Mouse (Mus musculus) embryonic facial prominence, embryonic 12.5 days (tissue): ENCODE data around the gene Osgep. TPM values are rescaled to one million over a fixed set of nuclear protein-coding genes. Genes with fewer than 3 reads are reported as not detected.
A peak's percentile ranks its signal among the peaks of the same experiment; 100 is the strongest.
"Not testable (repeated sequence)": the region's sequence is repeated elsewhere in the genome, so short reads cannot be mapped to it uniquely, and the experiment has no call there.

ENCODE experiments used
- ATAC-seq: fragments of 200-750 bp; cut with Nextera tagmentation; 2 replicates; pipeline ENCODE4 v1.8.0; 2017; ENCODE audit not compliant: insufficient number of reproducible peaks, insufficient read depth, low FRiP score, low TSS enrichment
- H3K27ac ChIP-seq: fragments of 300-500 bp; sonication (generic); 2 replicates; pipeline ENCODE4 v1.5.1; 2016; ENCODE audit warnings: mild to moderate bottlenecking
- H3K27me3 ChIP-seq: fragments of 300-500 bp; sonication (generic); 2 replicates; pipeline ENCODE4 v1.6.1; 2016; ENCODE audit warnings: mild to moderate bottlenecking, moderate library complexity
- H3K36me3 ChIP-seq: fragments of 300-500 bp; sonication (generic); 2 replicates; pipeline ENCODE4 v1.6.1; 2016; ENCODE audit warnings: mild to moderate bottlenecking
- H3K4me1 ChIP-seq: fragments of 300-500 bp; sonication (generic); 2 replicates; pipeline ENCODE4 v1.6.1; 2016
- H3K4me2 ChIP-seq: fragments of 300-500 bp; sonication (generic); replicated peaks from 2 replicates; pipeline ENCODE4 v1.6.1; 2016; ENCODE audit warnings: mild to moderate bottlenecking, moderate library complexity
- H3K4me3 ChIP-seq: fragments of 300-500 bp; sonication (generic); 2 replicates; pipeline ENCODE4 v1.5.1; 2016; ENCODE audit warnings: mild to moderate bottlenecking
- H3K9ac ChIP-seq: fragments of 300-500 bp; sonication (generic); 2 replicates; pipeline ENCODE4 v1.6.1; 2016; ENCODE audit warnings: mild to moderate bottlenecking, moderate library complexity
- H3K9me3 ChIP-seq: fragments of 300-500 bp; sonication (generic); 2 replicates; pipeline ENCODE4 v1.6.1; 2016; ENCODE audit warnings: mild to moderate bottlenecking, moderate library complexity
- WGBS: fragments of 180-500 bp; shearing (Covaris S2); methylation state at CpG from one replicate; pipeline ENCODE4 v1.1.7; 2016; 5-methylcytosine and 5-hydroxymethylcytosine counted together
- polyA plus RNA-seq: library from polyadenylated mRNA; unstranded; fragments of >200 nt; fragmentation: Nextera tagmentation; extraction: Ambion mirVana; gene quantifications from 2 replicates; pipeline ENCODE4 v1.2.1, GENCODE M21; 2016

Gene Osgep
- polyA plus RNA-seq, result 162 and 166 TPM in 2 replicates

DNA sequence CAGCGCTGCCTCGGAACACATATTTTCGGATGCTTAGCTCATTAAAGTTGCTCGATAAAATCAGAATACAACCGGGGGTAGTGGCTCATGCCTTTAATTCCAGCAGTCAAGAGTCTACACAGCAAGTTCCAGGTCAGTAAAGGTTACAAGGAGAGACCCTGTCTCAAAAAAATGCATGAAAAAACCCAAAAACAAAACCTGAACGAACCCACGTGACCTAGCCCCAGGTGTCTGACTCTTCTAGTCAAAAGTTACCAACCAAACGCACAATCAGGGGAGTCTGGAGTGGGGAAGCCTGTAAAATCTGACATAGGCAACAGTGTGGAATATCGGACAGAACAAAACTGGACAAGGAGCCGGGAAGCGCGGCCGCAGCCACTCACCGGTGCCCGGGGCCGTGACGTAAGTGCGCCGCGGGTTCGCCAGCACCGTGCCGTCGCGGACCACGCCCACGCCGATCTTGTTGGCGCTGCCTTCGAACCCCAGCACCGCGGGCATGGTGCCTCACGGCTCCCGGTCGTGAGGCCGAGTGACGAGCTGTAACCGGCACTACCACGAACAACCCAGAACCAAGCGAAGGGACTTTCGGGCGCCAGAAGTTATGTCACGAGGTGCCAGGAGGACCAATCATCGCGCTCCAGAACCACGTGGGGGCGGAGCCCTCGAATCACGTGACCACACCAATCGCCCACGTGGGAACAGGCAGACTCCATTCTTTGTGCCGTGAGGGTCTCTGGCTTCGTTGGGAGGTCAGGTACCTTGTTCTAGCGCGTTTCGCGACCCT is at the start of gene Osgep, which contains the start of gene Apex1:
Osgep (minus strand) TSS at position 613 of the 784 bp plus-strand sequence.
Apex1 (plus strand) TSS at position 688 of the 784 bp plus-strand sequence.
- Histone ChIP-seq H3K36me3 (peaks cover 30% of the 10 kb centered on the region), H3K4me2 (peak within 1 kb of the TSS; percentile 70), H3K4me1 (peaks cover 18% of the 10 kb centered on the region), H3K9me3 (no peaks in the 10 kb centered on the region), H3K9ac (peak within 1 kb of the TSS; percentile 71), H3K4me3 (peak within 1 kb of the TSS; percentile 74), H3K27me3 (no peaks in the 10 kb centered on the region), H3K27ac (peak within 1 kb of the TSS; percentile 91)
- WGBS, result under 1% methylated on average over 57 of the region's 57 CpGs
- ATAC-seq, result peak; percentile 93

DNA sequence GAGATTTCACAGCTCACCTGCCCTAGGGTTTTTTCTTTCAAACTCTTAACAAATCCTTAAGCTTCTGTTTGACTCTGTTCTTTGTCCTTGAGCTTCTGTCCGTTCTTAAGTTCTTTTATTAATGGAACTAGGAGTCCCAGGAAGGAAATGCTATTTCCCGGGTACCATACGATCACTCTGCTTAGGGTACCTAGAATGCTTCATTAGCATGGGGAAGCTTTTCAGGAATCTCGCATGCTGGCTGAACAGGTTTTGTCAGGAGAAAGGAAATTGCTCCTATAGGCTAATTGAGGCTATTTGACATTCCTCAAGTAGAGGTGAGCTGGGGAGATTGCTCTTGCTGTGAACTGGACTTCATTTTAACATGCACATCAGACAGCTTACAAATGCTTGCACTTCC is 49.0 kb upstream of the Osgep start:
- Histone ChIP-seq H3K4me2 (no peak overlapping the region), H3K36me3 (no peaks in the 10 kb centered on the region), H3K27me3 (no peaks in the 10 kb centered on the region), H3K9ac (no peak overlapping the region), H3K4me1 (peaks cover 8% of the 10 kb centered on the region; the same call in 1 of the 2 replicates), H3K27ac (no peak overlapping the region), H3K4me3 (no peak overlapping the region), H3K9me3 (no peaks in the 10 kb centered on the region)
- 33% methylated on average over 4 of the region's 4 CpGs for WGBS
- no peak for ATAC-seq

DNA sequence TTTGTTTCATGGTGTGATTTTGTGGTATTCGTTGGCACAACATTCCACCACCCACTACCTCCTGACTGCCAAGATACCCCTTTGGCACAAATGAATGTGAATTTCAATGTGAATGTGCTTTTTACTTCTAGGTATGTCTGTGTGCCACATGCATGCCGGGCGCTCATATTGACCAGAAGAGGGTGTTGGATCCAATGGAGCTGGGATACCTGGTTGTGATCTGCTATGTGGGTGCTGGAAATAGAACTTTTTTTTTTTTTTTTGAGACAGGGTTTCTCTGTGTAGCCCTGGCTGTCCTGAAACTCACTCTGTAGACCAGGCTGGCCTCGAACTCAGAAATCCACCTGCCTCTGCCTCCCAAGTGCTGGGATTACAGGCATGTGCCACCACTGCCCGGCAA is 48.4 kb upstream of the Osgep start:
- WGBS, result 85% methylated on average over 5 of the region's 5 CpGs
- not testable (repeated sequence) for H3K9ac ChIP-seq, H3K4me2 ChIP-seq, H3K9me3 ChIP-seq, H3K27ac ChIP-seq, H3K36me3 ChIP-seq, H3K4me3 ChIP-seq, H3K27me3 ChIP-seq, ATAC-seq, H3K4me1 ChIP-seq

DNA sequence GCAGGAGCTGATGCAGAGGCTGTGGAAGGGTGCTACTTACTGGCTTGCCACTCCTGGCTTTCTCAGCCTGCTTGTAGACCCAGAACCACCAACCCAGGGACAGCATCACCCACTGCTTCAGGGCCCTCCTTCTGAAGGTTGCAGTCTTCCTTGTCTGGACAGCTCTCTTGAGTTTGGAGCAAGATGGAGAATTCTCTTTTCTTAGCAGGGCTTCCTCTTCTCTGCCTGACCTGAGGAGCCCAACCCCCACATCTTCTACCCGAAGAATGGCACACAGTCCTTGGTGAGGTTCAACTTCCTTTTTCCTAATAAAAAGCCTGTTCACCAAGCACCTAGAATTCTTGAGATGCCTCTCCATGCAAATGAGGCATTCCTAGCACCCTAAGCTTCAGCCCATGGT is 46.1 kb upstream of the Osgep start:
- no peak overlapping the region for H3K4me3 ChIP-seq
- no peaks in the 10 kb centered on the region for H3K27me3 ChIP-seq
- H3K27ac ChIP-seq, result no peak overlapping the region
- WGBS, result 50% methylated on average over 1 of the region's 1 CpGs
- ATAC-seq, result no peak
- H3K4me1 ChIP-seq, result no peaks in the 10 kb centered on the region
- no peak overlapping the region for H3K9ac ChIP-seq
- no peaks in the 10 kb centered on the region for H3K36me3 ChIP-seq
- H3K4me2 ChIP-seq, result no peak overlapping the region
- H3K9me3 ChIP-seq, result no peaks in the 10 kb centered on the region

DNA sequence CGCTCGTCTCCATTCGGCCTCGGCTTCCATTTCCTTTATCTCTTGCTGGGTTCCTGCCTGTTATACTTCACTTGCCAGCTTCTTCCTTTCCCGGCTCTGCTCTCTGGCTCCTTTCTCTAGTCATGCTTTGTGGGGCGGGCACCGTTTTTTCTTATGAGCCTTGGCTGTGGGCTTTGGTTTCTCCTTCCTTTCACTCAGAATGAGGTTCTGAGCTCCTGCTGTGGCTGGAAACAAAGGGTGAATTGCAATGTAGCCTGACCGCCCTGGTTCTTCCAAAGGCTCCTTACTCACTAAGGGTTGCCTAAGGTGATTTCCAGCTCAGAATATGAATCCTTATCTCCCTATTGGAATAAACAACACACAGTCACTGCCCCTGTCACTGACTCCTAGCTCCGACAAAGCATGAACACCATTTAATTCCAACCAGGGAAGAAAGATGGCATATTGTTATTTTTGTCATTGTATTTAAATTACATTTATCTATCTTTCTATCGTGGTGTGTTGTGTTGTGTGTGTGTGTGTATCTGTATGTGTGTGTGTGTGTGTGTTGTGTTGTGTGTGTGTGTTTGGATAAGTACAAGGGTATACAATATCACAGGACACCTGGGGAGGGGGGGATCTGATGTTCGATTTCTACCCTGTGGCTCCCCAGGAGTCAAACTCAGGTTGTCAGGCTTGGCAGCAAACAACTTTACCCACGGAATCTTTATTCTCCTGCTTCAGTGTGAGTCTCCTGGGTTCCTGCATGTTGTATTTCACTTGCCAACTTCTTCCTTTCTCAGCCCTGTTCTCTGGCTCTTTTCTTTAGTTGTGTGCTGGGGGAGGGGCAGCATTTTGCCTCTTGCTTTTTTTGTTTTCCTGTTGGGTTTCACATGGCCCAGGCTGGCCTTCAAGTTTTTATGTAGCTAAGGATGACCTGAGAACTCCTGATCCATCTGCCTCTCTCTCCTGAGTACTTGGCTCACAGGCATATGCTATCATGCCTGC is 45.2 kb upstream of the Osgep start:
- no peak overlapping the region for H3K27ac ChIP-seq
- no peak overlapping the region for H3K4me2 ChIP-seq
- H3K9me3 ChIP-seq, result no peaks in the 10 kb centered on the region
- ATAC-seq, result no peak
- WGBS, result 24% methylated on average over 12 of the region's 12 CpGs
- no peaks in the 10 kb centered on the region for H3K36me3 ChIP-seq
- H3K4me3 ChIP-seq, result no peak overlapping the region
- no peaks in the 10 kb centered on the region for H3K27me3 ChIP-seq
- H3K9ac ChIP-seq, result no peak overlapping the region
- H3K4me1 ChIP-seq, result no peaks in the 10 kb centered on the region

DNA sequence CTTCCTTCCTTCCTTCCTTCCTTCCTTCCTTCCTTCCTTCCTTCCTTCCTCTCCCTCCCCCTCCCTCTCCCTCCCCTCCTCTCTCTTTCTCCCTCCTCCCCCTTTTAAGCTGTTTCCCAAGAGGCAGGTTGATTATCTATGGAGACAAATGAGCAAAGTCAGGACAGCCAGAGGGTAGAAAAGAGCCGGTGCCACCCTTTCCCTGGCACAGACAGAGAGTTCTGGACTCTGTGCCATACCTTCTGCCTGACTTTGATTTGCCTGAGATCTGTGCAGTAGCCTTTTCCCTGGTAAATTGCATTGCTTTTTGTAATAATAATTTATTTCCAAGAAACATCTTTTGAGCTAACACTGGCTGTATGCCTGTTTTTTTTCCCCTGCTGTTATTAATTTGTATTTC is 44.3 kb upstream of the Osgep start:
- Histone ChIP-seq H3K4me1 (no peaks in the 10 kb centered on the region), H3K4me3 (no peak overlapping the region), H3K9me3 (no peaks in the 10 kb centered on the region), H3K9ac (no peak overlapping the region), H3K27ac (no peak overlapping the region), H3K27me3 (no peaks in the 10 kb centered on the region), H3K36me3 (no peaks in the 10 kb centered on the region), H3K4me2 (no peak overlapping the region)
- ATAC-seq, result no peak
- WGBS, result 27% methylated on average over 1 of the region's 1 CpGs

DNA sequence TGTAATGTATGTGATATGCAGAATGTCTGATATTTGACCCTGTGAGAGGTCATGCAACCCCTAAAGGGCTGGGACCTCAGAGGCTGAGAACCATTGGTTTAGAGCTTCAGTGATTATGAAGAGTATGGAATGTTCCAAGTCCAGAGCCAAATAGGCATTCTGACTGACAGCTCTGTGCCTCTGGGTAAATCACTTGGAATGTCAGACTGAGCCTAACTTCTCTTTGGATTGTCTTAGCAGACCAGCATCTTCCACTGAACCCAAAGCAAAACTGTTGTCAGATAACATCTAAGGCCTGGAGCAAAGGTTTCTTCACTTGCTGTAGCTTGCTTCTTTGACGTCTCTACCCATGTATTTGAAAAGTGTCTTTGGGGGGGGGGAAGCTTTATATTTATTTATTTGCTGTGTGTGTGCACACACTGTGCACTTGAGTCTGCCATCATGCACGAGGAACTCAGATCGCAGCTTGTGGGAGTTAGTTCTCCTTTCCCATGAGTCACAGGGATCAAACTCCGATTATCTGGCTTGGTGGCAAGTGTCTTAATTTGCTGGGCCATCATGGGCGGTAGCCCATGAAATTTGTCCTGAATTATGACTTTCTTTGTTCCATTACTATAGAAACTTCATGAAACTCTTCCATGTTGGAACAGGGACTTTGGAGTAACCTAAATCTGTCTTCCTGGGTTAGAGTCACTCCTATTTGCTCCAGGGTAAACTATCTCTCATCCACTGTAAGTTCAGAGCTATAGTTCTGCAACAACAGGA is 43.7 kb upstream of the Osgep start:
- Histone ChIP-seq H3K4me3 (no peak overlapping the region), H3K36me3 (no peaks in the 10 kb centered on the region), H3K4me1 (no peaks in the 10 kb centered on the region), H3K9me3 (no peaks in the 10 kb centered on the region), H3K4me2 (no peak overlapping the region), H3K9ac (no peak overlapping the region), H3K27ac (no peak overlapping the region), H3K27me3 (no peaks in the 10 kb centered on the region)
- 72% methylated on average over 5 of the region's 5 CpGs for WGBS
- ATAC-seq, result no peak

DNA sequence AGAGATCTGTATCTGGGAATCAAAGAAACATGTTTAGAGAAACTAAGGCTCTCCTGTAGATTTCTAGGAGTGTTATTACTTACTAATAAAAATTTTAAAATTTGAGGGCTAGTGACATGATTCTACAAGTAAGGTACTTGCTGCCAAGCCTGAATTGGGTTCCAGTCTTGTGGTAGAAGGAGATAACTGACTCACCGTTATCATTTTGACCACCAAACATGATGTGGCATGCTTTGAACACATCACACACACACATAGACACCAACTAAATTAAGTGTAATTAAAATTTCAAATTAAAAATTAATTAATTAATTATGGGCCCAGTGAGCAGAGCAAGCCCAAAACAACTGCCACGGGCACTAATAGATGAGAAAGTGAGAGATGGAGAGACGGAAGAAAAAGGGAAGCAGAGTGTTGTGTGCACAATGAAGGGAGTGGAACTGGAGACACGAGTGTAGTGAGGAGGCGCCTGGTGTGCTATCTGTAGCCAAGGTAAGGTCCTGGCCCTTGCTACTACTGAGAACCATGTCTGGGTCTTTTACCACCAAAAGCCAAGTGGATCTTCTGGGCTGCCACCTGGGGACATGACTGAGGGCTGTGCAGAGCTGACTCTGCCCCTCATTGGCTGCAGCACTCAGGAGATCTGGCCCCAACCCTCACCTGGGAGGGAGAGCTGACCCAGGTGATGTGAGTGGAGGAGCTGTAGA is 33.7 kb upstream of the Osgep start:
- H3K9me3 ChIP-seq, H3K27me3 ChIP-seq, H3K27ac ChIP-seq, H3K4me1 ChIP-seq, H3K4me3 ChIP-seq, H3K36me3 ChIP-seq, ATAC-seq, H3K4me2 ChIP-seq, H3K9ac ChIP-seq: not testable (repeated sequence)
- WGBS, result 87% methylated on average over 5 of the region's 5 CpGs

DNA sequence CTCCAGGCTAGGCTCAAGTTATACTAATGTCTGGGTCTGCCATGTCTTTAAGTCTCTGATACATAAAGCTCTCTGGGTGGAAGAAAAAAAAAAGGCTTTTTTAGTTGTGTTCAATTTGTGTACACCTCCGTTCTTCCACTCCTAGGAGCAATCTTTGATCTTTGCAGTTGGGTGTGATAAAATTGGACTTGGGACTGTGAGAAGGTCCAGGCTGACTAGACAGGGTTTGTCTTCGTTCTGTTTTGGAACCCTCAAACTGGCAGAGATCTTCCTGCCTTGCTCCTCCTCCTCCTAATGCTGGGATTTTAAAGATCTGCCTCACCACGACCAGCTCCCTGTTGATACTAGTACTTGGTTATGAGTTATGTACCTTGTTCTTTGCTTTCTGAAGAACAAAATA is 32.5 kb upstream of the Osgep start:
- H3K4me1 ChIP-seq, H3K27ac ChIP-seq, H3K9me3 ChIP-seq, H3K9ac ChIP-seq, H3K36me3 ChIP-seq, H3K27me3 ChIP-seq, H3K4me2 ChIP-seq, H3K4me3 ChIP-seq, ATAC-seq: not testable (repeated sequence)
- WGBS, result 69% methylated on average over 3 of the region's 3 CpGs

DNA sequence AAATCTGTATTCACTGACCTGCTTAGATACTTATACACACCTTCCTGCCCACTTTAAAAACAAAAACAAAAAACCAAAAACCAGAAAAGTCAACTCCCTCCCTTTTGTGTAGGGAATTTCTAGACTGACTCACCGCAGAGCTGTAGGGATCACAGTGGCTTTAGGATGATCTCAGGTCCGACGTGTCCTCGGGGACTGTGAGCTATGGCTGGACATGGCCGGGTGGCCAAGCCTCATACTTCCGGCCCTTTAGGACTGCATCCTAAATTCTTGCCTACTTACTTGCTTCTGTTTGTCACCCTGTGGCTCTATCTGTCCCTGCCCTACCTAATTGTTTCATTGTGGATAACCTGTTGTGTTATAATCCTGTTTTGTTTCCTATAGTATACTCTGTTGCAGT is 32.0 kb upstream of the Osgep start:
- H3K4me2 ChIP-seq, ATAC-seq: not testable (repeated sequence)
- 76% methylated on average over 6 of the region's 6 CpGs for WGBS

More for the DNA sequence above, 32.0 kb upstream of the Osgep start:
- not testable (repeated sequence) for H3K27ac ChIP-seq, H3K9me3 ChIP-seq, H3K4me3 ChIP-seq, H3K36me3 ChIP-seq, H3K27me3 ChIP-seq, H3K4me1 ChIP-seq, H3K9ac ChIP-seq
